Mouse (Mus musculus): ENCODE data around the gene Gng5. TPM values are rescaled to one million over a fixed set of nuclear protein-coding genes. Genes with fewer than 3 reads are reported as not detected.

The Gng5 gene
- total and polyA plus RNA-seq, 3 experiments: 186 to 2,226 (median 266) TPM

DNA sequence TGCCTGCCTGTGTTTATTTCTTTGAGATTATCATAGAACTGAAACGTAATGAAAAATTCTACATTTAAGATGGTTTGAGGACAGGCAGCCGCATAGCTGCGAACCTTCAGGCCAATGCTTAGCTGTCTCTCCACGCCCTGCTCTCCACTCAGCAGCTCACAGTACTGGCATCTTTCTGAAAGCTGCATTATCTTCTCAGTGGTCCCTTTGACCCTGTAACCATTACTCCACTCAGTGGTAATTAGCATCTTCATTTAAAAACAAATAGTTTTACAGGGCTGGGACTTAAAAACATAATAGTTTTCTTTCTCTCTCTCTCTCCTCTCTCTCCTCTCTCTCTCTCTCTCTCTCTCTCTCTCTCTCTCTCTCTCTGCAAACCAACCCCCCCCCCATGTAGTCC lies 26.9 kb upstream of the Gng5 start:
- Histone ChIP-seq H3K27me3 (ENCODE audit: control insufficient read depth in 1 of 2, insufficient read depth in 2 of 2, low read length in 2 of 2) (no peaks in the 10 kb centered on the region), H3K9ac (ENCODE audit: control insufficient read depth, low read depth, low read length, poor library complexity, severe bottlenecking) (no peak overlapping the region), H3K36me3 (ENCODE audit: control insufficient read depth in 1 of 2, insufficient read depth in 2 of 2, low read length in 2 of 2) (no peaks in the 10 kb centered on the region), H3K4me1 (ENCODE audit: control insufficient read depth in 1 of 2, insufficient read depth in 2 of 2, low read length in 2 of 2) (no peaks in the 10 kb centered on the region), H3K4me3 (ENCODE audit: control insufficient read depth in 1 of 2, insufficient read depth in 1 of 2, low read depth in 2 of 2, low read length in 2 of 2) (no peak overlapping the region), H3K9me3 (replicated peaks; ENCODE audit: insufficient read depth, low read length) (no peaks in the 10 kb centered on the region), H3K27ac (ENCODE audit: control insufficient read depth, low read depth, low read length) (no peak overlapping the region), H3K79me2 (ENCODE audit: control insufficient read depth, insufficient read depth, low read length, poor library complexity) (no peaks in the 10 kb centered on the region)
- TF ChIP-seq MAFK (IDR thresholded peaks at IDR 0.05; ENCODE audit: borderline replicate concordance, low read depth, low read length) (no peak), RCOR1 (IDR thresholded peaks at IDR 0.05; ENCODE audit: low read depth, low read length) (no peak), EP300 (IDR thresholded peaks at IDR 0.05; ENCODE audit: low read depth in 1 of 2, low read length in 2 of 2) (no peak), MXI1 (IDR thresholded peaks at IDR 0.05; ENCODE audit: low read depth, low read length) (no peak)
- no peak for DNase-seq (ENCODE audit: low read depth, low spot score)

DNA sequence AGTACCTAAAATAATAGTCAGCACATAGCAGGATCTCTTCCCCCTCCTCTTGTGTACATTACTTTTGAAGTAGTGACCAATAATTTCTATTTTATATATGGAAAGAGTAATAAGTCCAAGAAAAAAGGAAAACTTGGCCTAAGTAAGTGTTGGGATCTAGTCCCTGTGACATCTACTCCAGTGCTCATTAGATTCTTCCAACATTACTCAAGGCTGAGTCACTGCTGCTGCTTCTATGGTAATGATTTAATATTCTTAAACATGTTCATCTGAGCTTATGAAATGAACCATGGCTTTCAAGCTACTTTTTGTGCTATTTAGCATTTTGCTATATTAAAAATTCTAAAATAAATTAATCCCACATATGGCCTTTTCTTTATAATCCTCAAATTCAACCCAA lies 25.9 kb upstream of the Gng5 start:
- TF ChIP-seq ETS1 (IDR thresholded peaks at IDR 0.05; ENCODE audit: low read depth, low read length): no peak
- no peak for TF ChIP-seq TCF12 (IDR thresholded peaks at IDR 0.05; ENCODE audit: low read depth, low read length)
- no peak for TF ChIP-seq ZC3H11A (IDR thresholded peaks at IDR 0.05; ENCODE audit: low read depth, low read length)
- no peak for TF ChIP-seq ZMIZ1 (IDR thresholded peaks at IDR 0.05; ENCODE audit: low read depth, low read length)
- no peak for TF ChIP-seq RCOR1 (IDR thresholded peaks at IDR 0.05; ENCODE audit: low read depth, low read length)
- TF ChIP-seq MAFK (IDR thresholded peaks at IDR 0.05; ENCODE audit: borderline replicate concordance, low read depth, low read length): no peak
- TF ChIP-seq NRF1 (IDR thresholded peaks at IDR 0.05; ENCODE audit: insufficient read depth, low read depth, low read length, poor library complexity, severe bottlenecking): no peak
- TF ChIP-seq GABPA (IDR thresholded peaks at IDR 0.05; ENCODE audit: low read depth, low read length): no peak
- no peak for TF ChIP-seq GATA1 (IDR thresholded peaks at IDR 0.05; ENCODE audit: low read depth, low read length)
- Histone ChIP-seq H3K36me3 (ENCODE audit: control insufficient read depth in 1 of 2, insufficient read depth in 2 of 2, low read length in 2 of 2) (no peaks in the 10 kb centered on the region), H3K4me1 (ENCODE audit: control insufficient read depth in 1 of 2, insufficient read depth in 2 of 2, low read length in 2 of 2) (no peaks in the 10 kb centered on the region), H3K27ac (ENCODE audit: control insufficient read depth, low read depth, low read length) (no peak overlapping the region), H3K27me3 (ENCODE audit: control insufficient read depth in 1 of 2, insufficient read depth in 2 of 2, low read length in 2 of 2) (no peaks in the 10 kb centered on the region), H3K79me2 (ENCODE audit: control insufficient read depth, insufficient read depth, low read length, poor library complexity) (no peaks in the 10 kb centered on the region), H3K9me3 (replicated peaks; ENCODE audit: insufficient read depth, low read length) (no peaks in the 10 kb centered on the region), H3K9ac (ENCODE audit: control insufficient read depth, low read depth, low read length, poor library complexity, severe bottlenecking) (no peak overlapping the region), H3K4me3 (ENCODE audit: control insufficient read depth in 1 of 2, insufficient read depth in 1 of 2, low read depth in 2 of 2, low read length in 2 of 2) (no peak overlapping the region)
- no peak for DNase-seq (ENCODE audit: low read depth, low spot score)

DNA sequence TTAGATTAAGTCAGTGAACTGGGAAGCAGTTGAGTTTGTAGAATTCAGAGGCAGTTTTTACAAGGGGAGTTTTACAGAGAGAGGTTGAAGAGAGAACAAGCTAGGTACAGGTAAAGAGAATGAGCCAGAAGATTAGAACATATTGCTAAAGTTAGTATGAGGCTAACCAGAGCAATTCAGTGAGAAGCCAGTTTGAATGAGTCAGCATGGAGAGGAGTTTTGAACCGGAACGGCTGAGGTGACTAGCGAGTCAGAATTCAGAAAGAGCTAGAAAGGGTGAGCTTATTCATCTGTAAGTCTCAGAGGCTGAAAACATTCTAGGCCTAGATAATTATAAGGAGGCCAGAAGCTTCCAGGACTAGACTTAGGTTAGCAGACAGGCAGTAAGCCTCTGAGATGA lies 25.2 kb upstream of the Gng5 start:
- no peak for TF ChIP-seq MAX (IDR thresholded peaks at IDR 0.05; ENCODE audit: low read length)
- no peak for TF ChIP-seq POLR2AphosphoS2 (IDR thresholded peaks at IDR 0.05; ENCODE audit: low read length)
- no peak for TF ChIP-seq POLR2AphosphoS5 (IDR thresholded peaks at IDR 0.05; ENCODE audit: borderline replicate concordance, low read depth, low read length)
- TF ChIP-seq MXI1 (IDR thresholded peaks at IDR 0.05; ENCODE audit: low read depth, low read length): no peak
- no peak for TF ChIP-seq NRF1 (IDR thresholded peaks at IDR 0.05; ENCODE audit: insufficient read depth, low read depth, low read length, poor library complexity, severe bottlenecking)
- no peak for TF ChIP-seq TBP (IDR thresholded peaks at IDR 0.05; ENCODE audit: low read depth, low read length)
- TF ChIP-seq GABPA (IDR thresholded peaks at IDR 0.05; ENCODE audit: low read depth, low read length): no peak
- TF ChIP-seq ZMIZ1 (IDR thresholded peaks at IDR 0.05; ENCODE audit: low read depth, low read length): no peak
- no peak for TF ChIP-seq CHD2 (IDR thresholded peaks at IDR 0.05; ENCODE audit: low read length)
- no peak for TF ChIP-seq CHD1 (IDR thresholded peaks at IDR 0.05; ENCODE audit: low read depth, low read length)
- Histone ChIP-seq H3K27me3 (ENCODE audit: control insufficient read depth in 1 of 2, insufficient read depth in 2 of 2, low read length in 2 of 2) (no peaks in the 10 kb centered on the region), H3K27ac (ENCODE audit: control insufficient read depth, low read depth, low read length) (no peak overlapping the region), H3K36me3 (ENCODE audit: control insufficient read depth in 1 of 2, insufficient read depth in 2 of 2, low read length in 2 of 2) (no peaks in the 10 kb centered on the region), H3K9ac (ENCODE audit: control insufficient read depth, low read depth, low read length, poor library complexity, severe bottlenecking) (no peak overlapping the region), H3K4me1 (ENCODE audit: control insufficient read depth in 1 of 2, insufficient read depth in 2 of 2, low read length in 2 of 2) (no peaks in the 10 kb centered on the region), H3K9me3 (replicated peaks; ENCODE audit: insufficient read depth, low read length) (no peaks in the 10 kb centered on the region), H3K79me2 (ENCODE audit: control insufficient read depth, insufficient read depth, low read length, poor library complexity) (no peaks in the 10 kb centered on the region), H3K4me3 (ENCODE audit: control insufficient read depth in 1 of 2, insufficient read depth in 1 of 2, low read depth in 2 of 2, low read length in 2 of 2) (no peak overlapping the region)
- no peak for DNase-seq (ENCODE audit: low read depth, low spot score)

Measured in MEL (cell line).